Mouse (Mus musculus): Measurements from ENCODE around the gene Guf1.

The Guf1 gene

GRCm38 (mm10) chr5:69556628-69557403, at the start of gene Guf1:
Gene Guf1, plus strand, starts transcription at chr5:69556923.
- DNase-seq (ENCODE audit: low spot score in 2 of 2), result peak; percentile 82 to 91

GRCm38 (mm10) chr5:69507045-69507444, 49.7 kb upstream of the Guf1 start:
- DNase-seq (ENCODE audit: low spot score in 2 of 2), result no peak

- DNase-seq (ENCODE audit: low spot score in 2 of 2), result no peak
These were observed 45.1 kb upstream of the Guf1 start for GRCm38 (mm10) chr5:69511631-69512030.

DNA sequence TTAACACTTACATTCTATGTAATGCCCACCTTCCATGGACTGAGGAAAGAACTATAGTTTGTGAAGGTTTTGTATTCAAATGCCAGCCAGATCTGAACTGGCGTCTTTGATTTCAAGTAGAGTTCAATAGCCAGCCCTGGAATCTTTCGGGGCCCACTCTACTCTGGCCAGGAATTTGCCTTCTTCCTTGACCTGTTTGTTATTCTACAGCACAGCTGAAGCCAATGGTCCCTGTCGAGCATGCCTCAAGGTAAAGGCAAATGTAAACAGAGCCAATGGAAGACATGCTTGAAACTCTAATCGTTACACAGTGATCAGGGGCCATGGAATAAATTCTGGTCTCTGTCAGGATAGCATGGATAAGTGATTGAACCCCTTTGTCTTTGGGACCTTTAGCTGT, 44.5 kb upstream of the Guf1 start:
- no peak for DNase-seq (ENCODE audit: low spot score in 2 of 2)

GRCm38 (mm10) chr5:69520661-69521278, 36.0 kb upstream of the Guf1 start:
- DNase-seq (ENCODE audit: low spot score in 2 of 2), result peak in 1 of 2 experiments; percentile 28

- no peak for DNase-seq (ENCODE audit: low spot score in 2 of 2)
These were observed 34.7 kb upstream of the Guf1 start for GRCm38 (mm10) chr5:69522064-69522463.

DNA sequence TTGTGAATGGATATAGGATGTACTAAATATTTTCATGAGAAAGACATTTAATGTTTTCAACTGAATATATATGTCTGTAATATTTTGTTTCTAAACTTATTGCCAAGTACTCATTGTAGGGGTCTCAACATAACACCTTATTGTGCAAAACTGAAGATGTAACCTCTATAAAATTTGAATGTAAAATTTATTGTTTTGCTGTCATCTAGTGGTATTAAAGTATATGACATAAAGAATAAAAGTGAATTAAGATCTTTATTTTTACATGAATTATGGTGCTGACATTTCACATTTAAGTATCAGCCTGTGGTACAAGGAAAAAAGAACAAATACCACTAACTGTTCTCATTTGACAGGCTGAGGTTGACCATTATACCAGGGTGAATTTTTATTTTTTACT, 32.8 kb upstream of the Guf1 start:
- no peak for DNase-seq (ENCODE audit: low spot score in 2 of 2)

DNA sequence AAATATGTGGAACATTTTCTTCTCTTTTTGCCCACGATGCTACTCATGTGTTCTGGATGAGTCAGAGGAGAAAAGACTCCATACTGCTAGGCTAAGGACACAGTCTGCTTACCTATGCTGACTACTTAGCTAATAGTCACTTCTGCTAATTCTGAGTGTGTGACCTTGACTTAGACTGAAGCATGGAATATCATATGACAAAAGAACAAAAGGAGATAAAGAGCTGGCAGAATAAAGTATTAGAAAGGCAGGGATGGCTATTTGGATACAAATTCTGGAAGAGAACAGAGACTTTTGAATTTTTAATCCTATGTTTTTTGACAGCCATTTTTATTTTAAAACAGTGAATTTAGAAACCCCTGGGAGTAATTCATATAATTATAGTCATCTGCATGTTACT, 15.0 kb upstream of the Guf1 start:
- DNase-seq (ENCODE audit: low spot score in 2 of 2), result no peak

DNA sequence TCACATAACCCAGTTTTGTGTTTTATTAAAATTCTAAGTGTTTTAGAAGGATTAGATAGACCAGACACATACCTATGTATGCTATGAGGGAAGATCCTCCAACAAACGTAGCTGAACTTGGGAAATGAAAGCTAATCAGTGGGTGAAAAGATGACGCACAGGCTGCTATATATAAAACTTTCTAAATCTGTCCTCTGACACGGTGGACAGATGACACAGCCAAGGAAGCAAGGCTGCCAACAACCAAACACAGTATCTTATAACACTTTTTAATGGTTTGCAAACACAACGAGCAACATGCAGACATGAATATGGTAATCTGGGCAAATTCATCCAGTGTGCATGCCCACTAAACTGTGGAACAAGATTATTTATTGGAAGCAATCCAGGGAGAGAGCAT, 14.2 kb upstream of the Guf1 start, which contains the start of gene Yipf7:
Yipf7 (minus strand) TSS at position 160 of the 400 bp plus-strand sequence.
- DNase-seq (ENCODE audit: low spot score in 2 of 2), result no peak

DNA sequence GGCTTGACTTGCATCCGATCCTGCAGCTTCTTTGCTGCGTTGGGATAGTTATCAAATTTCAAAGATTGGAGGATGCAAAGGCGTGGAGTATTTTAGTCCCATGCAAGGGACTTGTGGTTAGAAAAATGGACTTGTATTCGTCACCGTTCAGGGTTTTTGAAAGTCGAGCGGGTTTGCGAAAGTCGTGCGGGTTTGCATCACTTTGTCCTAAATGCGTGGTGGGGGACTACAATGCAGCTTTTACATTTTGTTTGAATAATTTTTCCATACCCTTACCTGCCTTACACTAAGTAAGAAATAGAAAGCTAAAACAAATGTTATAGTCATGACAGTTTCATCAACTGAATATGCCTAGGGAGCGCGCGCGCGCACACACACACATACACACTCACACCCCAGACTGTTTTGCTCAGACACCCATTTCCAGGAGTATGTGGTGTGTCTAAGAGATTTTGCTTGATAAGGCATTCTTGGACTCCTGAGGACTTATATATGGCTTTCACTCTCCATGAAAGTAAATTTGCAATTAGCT, 747 bp downstream of the Guf1 start:
- DNase-seq (ENCODE audit: low spot score in 2 of 2), result no peak

GRCm38 (mm10) chr5:69591640-69592461, 35.1 kb downstream of the Guf1 start, which contains the start of gene Gnpda2:
Gene Gnpda2, minus strand, starts transcription at chr5:69592340.
- DNase-seq (ENCODE audit: low spot score in 2 of 2), result peak; percentile 40 to 60

GRCm38 (mm10) chr5:69601027-69601426, 44.3 kb downstream of the Guf1 start:
- no peak for DNase-seq (ENCODE audit: low spot score in 2 of 2)

GRCm38 (mm10) chr5:69613209-69613796, 56.6 kb downstream of the Guf1 start:
- no peak for DNase-seq (ENCODE audit: low spot score in 2 of 2)

GRCm38 (mm10) chr5:69620899-69621298, 64.2 kb downstream of the Guf1 start:
- DNase-seq (ENCODE audit: low spot score in 2 of 2), result no peak
